Mouse (Mus musculus) intestine, embryonic 15.5 days (tissue): ENCODE data around the gene Tifa. TPM values are rescaled to one million over a fixed set of nuclear protein-coding genes. Genes with fewer than 3 reads are reported as not detected.
A peak's percentile ranks its signal among the peaks of the same experiment; 100 is the strongest.

Experiments
- ATAC-seq: fragments of 200-750 bp; cut with Nextera tagmentation; 2 replicates; pipeline ENCODE4 v1.8.0; 2017; ENCODE audit warnings: moderate TSS enrichment, moderate library complexity
- H3K27ac ChIP-seq: fragments of 300-500 bp; sonication (generic); 2 replicates; pipeline ENCODE4 v1.5.1; 2015; ENCODE audit warnings: mild to moderate bottlenecking, inconsistent platforms
- H3K27me3 ChIP-seq: fragments of 300-500 bp; sonication (generic); replicated peaks from 2 replicates; pipeline ENCODE4 v1.6.1; 2015; ENCODE audit warnings: inconsistent platforms
- H3K36me3 ChIP-seq: fragments of 300-500 bp; sonication (generic); 2 replicates; pipeline ENCODE4 v1.6.1; 2015; ENCODE audit warnings: inconsistent platforms
- H3K4me1 ChIP-seq: fragments of 300-500 bp; sonication (generic); replicated peaks from 2 replicates; pipeline ENCODE4 v1.6.1; 2015; ENCODE audit warnings: inconsistent platforms
- H3K4me2 ChIP-seq: fragments of 300-500 bp; sonication (generic); replicated peaks from 2 replicates; pipeline ENCODE4 v1.6.1; 2015; ENCODE audit warnings: mild to moderate bottlenecking, inconsistent platforms
- H3K4me3 ChIP-seq: fragments of 300-500 bp; sonication (generic); replicated peaks from 2 replicates; pipeline ENCODE4 v1.5.1; 2015; ENCODE audit warnings: inconsistent platforms
- H3K9ac ChIP-seq: fragments of 300-500 bp; sonication (generic); 2 replicates; pipeline ENCODE4 v1.6.1; 2015; ENCODE audit warnings: inconsistent platforms
- H3K9me3 ChIP-seq: fragments of 300-500 bp; sonication (generic); 2 replicates; pipeline ENCODE4 v1.6.1; 2016; ENCODE audit warnings: inconsistent platforms
- WGBS: fragments of 180-500 bp; shearing (Covaris S2); methylation state at CpG from one replicate; pipeline ENCODE4 v1.1.7; 2015; 5-methylcytosine and 5-hydroxymethylcytosine counted together
- polyA plus RNA-seq: library from polyadenylated mRNA; unstranded; fragments of >200 nt; fragmentation: Nextera tagmentation; extraction: Ambion mirVana; gene quantifications from 2 replicates; pipeline ENCODE4 v1.2.1, GENCODE M21; 2015

Tifa gene
- polyA plus RNA-seq, 1 experiment from 2014 or later = 24.7 TPM

DNA sequence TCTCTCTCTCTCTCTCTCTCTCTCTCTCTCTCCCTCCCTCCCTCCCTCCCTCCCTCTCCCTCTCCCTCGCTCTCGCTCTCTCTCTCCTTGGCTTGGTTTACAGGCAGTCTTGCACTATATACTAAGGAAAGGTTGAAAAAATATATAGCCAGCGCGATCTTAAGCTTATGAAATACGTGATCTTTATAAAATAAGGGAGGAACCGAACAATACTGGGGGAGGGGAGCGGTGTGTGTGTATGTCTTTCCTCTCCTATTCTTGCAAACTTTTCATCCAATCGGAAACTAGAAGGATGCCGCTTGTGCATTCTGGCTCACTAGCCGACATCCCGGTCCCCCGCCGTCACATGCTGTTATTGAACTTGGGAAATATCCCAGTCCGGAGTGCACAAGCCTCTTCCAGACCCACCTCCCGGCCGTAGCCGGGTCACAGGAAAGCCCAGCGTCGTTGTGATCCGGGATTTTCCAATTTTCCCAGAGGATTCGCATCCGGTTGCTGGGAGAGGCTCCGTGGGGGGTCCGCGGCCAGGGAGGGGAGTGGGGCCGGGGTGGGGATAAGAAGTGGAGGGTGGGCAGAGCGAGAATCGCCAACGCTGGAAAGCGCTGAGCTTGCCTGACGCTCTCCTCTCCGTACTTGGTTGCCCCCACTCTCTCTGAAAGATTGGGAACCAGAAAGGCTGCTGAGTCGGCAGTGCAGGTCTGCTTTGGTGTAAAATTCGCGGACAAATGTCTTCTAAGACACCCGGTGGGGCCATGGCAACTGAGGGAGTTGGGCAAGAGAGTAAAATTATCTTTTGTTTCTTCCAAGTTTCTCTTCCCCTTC is 840 bp downstream of the Tifa start:
- 0 out of 2 replicates have a peak, but pooled peaks cover 3% of the 10 kb centered on the region for H3K36me3 ChIP-seq
- no peaks in the 10 kb centered on the region for H3K4me1 ChIP-seq
- H3K27ac ChIP-seq = peak overlapping the region; percentile 86
- peak overlapping the region; percentile 65 for H3K4me3 ChIP-seq
- no peaks in the 10 kb centered on the region for H3K27me3 ChIP-seq
- H3K9ac ChIP-seq = peak overlapping the region; percentile 72
- WGBS = under 1% methylated on average over 36 of the region's 36 CpGs
- H3K9me3 ChIP-seq = no peaks in the 10 kb centered on the region
- peak; percentile 32 for ATAC-seq
- H3K4me2 ChIP-seq = peak overlapping the region; percentile 95

DNA sequence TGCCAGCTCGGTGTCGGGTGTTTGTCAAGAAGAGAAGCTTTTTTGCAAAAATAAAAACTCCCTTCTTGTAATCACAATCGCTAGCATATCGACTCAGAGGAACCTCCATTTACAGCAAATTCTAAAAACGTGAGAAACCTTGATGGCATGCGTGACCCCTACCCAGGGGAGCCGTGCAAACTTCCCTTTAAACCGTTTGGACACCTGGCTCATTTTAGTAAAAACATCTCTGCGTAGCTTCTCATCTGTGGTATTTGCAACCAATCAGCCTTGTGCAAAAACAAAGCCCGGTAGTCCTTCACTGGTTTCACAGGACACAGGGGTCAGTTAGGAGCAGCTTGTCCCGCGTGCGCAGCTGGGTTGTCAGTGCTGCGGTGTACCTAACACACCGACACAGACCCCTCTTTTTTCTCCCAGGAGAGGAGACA is 1.5 kb downstream of the Tifa start:
- 1% methylated on average over 15 of the region's 15 CpGs for WGBS
- no peaks in the 10 kb centered on the region for H3K4me1 ChIP-seq
- peak overlapping the region; percentile 86; the same call in 1 of the 2 replicates for H3K27ac ChIP-seq
- ATAC-seq = no peak; the same call in 1 of the 2 replicates
- peak overlapping the region; percentile 72 for H3K9ac ChIP-seq
- no peaks in the 10 kb centered on the region for H3K27me3 ChIP-seq
- H3K36me3 ChIP-seq = 0 out of 2 replicates have a peak, but pooled peaks cover 3% of the 10 kb centered on the region
- H3K4me3 ChIP-seq = peak overlapping the region; percentile 65
- H3K4me2 ChIP-seq = peak overlapping the region; percentile 95
- no peaks in the 10 kb centered on the region for H3K9me3 ChIP-seq

DNA sequence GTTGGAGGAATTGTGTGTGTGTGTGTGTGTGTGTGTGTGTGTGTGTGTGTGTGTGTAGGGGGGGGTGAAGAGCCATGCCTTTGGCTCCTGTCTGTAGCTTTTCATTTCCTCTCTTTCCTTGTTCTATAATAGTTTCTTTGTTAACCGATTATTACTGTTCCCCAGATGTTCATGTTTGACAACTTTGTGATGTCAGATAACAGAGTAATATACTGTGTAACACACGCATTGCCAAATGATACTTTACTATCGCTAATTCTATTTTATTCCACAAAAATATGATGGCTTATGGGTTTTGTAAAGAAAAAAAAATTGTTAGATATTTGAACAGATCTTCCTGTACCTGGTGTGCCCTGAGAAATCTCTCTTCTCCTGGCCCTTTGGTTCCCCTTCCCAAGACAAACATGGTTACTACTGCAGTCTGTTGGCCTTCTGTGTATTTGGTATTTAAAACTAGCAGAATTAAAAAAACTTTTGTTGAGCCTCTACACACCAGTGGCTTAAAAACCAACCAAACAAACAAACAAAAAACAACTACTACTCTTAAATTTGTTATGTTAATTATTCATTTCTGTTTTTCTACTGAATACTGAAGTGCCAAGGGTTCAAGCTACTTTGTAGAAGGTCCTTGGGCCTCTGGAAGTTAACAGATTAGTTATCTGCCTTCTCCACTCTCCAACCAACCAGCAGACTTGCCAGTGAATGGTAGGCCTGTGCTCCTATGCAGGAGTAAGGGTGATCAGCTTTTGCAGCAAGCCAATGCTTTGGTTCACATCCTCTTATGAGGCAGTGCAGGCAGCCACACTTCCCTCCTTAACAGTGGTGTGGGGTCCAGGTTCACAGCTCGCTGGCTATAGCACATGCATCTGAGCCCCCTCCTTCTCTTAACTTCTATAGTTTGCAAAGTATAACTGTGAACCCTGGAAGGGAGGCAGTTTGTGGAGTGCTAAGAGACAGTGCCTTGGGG is 2.3 kb downstream of the Tifa start:
- no peaks in the 10 kb centered on the region for H3K4me1 ChIP-seq
- peak overlapping the region; percentile 95 for H3K4me2 ChIP-seq
- H3K4me3 ChIP-seq = peak overlapping the region; percentile 65
- WGBS = 48% methylated on average over 4 of the region's 4 CpGs
- H3K27ac ChIP-seq = 0 out of 2 replicates have a peak overlapping the region, but pooled peaks have one; percentile 33
- H3K27me3 ChIP-seq = no peaks in the 10 kb centered on the region
- H3K9ac ChIP-seq = no peak overlapping the region
- H3K9me3 ChIP-seq = no peaks in the 10 kb centered on the region
- peak; percentile 26; the same call in 1 of the 2 replicates for ATAC-seq
- peaks cover 10% of the 10 kb centered on the region for H3K36me3 ChIP-seq

DNA sequence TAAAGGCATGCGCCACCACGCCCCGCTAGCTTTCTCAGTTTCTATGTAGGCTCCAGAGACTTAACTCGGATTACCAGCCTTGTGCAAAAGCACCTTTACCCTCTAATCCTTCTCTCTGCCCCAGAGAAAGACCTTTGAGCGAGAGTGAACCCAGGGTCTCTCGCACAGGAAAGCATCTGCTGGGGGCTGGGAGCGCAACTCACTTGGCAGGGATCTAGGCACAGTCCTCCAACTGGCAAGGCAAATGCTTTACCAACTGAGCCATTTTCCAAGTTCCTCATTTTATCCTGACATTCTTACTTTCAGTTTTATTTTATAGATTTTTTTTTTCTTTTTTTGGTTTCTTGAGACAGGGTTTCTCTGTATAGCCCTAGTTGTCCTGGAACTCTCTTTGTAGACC is 3.4 kb downstream of the Tifa start:
- H3K4me3 ChIP-seq = no peak overlapping the region
- peaks cover 15% of the 10 kb centered on the region for H3K36me3 ChIP-seq
- 86% methylated on average over 7 of the region's 7 CpGs for WGBS
- no peaks in the 10 kb centered on the region for H3K27me3 ChIP-seq
- no peak for ATAC-seq
- no peaks in the 10 kb centered on the region for H3K4me1 ChIP-seq
- no peaks in the 10 kb centered on the region for H3K9me3 ChIP-seq
- no peak overlapping the region for H3K4me2 ChIP-seq
- no peak overlapping the region for H3K9ac ChIP-seq
- no peak overlapping the region for H3K27ac ChIP-seq

DNA sequence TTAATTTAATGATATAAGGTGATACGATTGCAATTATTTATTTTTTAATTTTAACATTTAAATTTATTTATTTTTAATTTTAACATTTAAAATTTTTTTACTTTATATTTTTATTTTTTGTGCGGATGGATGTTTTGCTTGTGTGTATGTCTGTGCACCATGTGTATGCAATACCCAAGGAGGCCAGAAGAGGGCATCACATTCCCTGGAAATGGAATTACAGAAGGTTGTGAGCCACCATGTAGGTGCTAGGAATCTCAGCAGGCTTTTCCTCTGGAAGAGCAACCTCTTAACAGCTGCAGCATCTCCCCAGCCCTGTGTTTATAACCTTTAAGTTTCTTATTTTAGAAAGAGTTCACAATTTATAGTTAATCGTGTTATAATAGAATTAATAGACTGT is 6.2 kb downstream of the Tifa start:
- no peak overlapping the region for H3K9ac ChIP-seq
- no peaks in the 10 kb centered on the region for H3K4me1 ChIP-seq
- no peak for ATAC-seq
- no peak overlapping the region for H3K4me3 ChIP-seq
- WGBS = 92% methylated on average over 3 of the region's 3 CpGs
- no peaks in the 10 kb centered on the region for H3K9me3 ChIP-seq
- peaks cover 15% of the 10 kb centered on the region for H3K36me3 ChIP-seq
- H3K27ac ChIP-seq = no peak overlapping the region
- H3K27me3 ChIP-seq = no peaks in the 10 kb centered on the region
- no peak overlapping the region for H3K4me2 ChIP-seq

DNA sequence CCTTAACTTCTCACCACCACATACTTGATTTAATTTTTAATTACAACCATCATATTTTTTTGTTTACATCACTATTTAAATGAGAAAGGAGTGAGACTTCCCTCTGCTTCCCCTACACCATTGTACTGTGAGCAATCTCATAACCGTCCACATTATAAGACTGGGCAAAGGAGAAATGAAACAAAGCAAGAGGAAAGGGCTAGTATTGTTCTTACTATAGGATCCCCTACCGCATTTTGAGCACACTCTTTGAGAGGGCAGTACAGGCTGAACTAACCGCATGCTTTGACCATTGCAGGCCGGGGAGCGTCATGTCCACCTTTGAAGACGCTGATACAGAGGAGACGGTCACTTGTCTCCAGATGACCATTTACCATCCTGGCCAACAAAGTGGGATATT is 6.7 kb downstream of the Tifa start:
- Histone ChIP-seq H3K4me2 (no peak overlapping the region), H3K4me1 (no peaks in the 10 kb centered on the region), H3K27ac (no peak overlapping the region), H3K36me3 (peaks cover 15% of the 10 kb centered on the region), H3K9ac (no peak overlapping the region), H3K27me3 (no peaks in the 10 kb centered on the region), H3K4me3 (no peak overlapping the region), H3K9me3 (no peaks in the 10 kb centered on the region)
- no peak for ATAC-seq
- WGBS = 95% methylated on average over 7 of the region's 7 CpGs

DNA sequence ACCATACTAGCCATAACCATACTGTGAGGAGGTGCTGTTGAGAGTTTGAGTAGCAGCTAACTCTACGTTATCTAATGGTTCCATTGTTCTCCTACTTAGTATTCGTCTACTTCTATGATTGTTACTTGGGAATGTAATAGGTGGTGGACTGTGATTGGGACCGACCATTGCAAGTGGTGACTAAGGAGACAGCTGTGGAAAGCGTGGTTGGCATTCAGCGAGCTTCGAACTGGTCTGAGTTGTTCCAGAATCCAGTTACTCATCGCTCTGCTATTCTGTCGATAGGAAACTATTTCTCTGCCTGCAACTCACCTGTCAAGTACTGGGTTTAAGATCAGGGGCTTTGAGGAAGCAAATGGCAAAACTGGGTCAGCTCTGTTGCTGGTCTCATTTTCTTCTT is 11.6 kb downstream of the Tifa start:
- no peak for ATAC-seq
- H3K9me3 ChIP-seq = no peaks in the 10 kb centered on the region
- peaks cover 12% of the 10 kb centered on the region for H3K36me3 ChIP-seq
- WGBS = 91% methylated on average over 8 of the region's 8 CpGs
- H3K4me2 ChIP-seq = no peak overlapping the region
- H3K27ac ChIP-seq = no peak overlapping the region
- H3K4me3 ChIP-seq = no peak overlapping the region
- H3K9ac ChIP-seq = no peak overlapping the region
- H3K27me3 ChIP-seq = no peaks in the 10 kb centered on the region
- H3K4me1 ChIP-seq = no peaks in the 10 kb centered on the region

DNA sequence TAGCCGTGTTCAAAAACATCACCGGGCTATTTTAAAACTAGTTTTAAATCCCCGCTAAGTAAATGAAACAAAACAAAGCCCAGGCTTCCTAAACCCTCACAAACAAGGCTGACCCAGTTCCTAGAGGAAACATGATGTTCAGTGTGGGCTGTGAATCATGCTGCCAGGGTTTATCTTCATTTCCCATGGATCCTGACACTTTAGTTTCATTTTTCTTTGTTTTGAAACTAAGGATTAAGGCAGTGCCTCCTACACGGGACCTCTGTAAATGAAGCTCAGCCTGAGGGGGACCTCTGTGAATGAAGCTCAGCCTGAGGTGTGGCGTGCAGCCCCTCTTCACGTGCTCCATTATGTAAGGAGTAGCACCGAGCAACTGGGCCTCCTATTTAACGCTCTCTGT is 13.2 kb downstream of the Tifa start:
- ATAC-seq = no peak
- Histone ChIP-seq H3K27me3 (no peaks in the 10 kb centered on the region), H3K9me3 (no peaks in the 10 kb centered on the region), H3K4me3 (no peak overlapping the region), H3K27ac (no peak overlapping the region), H3K4me1 (no peaks in the 10 kb centered on the region), H3K36me3 (peaks cover 6% of the 10 kb centered on the region; the same call in 1 of the 2 replicates), H3K9ac (no peak overlapping the region), H3K4me2 (no peak overlapping the region)
- WGBS = 47% methylated on average over 8 of the region's 8 CpGs

DNA sequence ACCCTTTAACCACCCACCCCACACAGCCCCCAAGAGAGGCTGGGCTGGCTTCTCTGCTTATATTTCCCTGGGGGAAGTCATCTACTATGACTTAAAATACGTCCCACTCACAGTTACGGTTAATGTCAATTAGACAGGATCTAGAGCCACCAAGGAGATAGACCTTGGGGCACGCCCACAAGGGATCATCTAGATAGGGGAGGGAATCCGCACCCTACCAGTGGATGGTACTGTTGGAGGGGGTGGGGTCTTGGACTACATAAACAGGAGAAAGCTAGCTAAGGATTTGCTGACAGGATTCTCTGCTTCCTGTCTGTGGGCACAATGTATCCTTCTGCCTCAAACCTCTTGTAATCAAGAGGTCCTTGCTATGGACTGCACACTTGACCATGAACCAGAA is 14.8 kb downstream of the Tifa start:
- H3K27me3 ChIP-seq = no peaks in the 10 kb centered on the region
- ATAC-seq = no peak
- 82% methylated on average over 4 of the region's 4 CpGs for WGBS

DNA sequence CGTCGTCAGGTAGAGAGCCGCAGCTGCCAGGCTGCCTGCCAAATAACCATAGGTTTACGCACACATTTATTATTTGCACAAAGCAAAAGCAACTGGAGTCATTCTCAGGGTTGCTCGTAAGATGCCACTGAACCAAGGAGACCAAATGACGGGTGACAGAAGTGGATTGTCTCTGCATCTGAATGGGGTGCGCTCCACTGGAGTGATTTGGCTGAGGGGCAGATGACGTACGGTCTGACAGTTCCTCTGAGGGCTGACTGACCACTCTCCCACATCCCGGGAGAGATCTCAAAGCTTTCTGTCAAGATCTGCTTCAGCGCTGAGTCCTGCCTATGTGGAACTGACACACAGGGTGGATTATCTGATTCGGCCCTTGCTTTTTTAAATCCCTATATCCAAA is 15.5 kb downstream of the Tifa start:
- no peak overlapping the region for H3K9ac ChIP-seq
- H3K27me3 ChIP-seq = no peaks in the 10 kb centered on the region
- H3K9me3 ChIP-seq = no peaks in the 10 kb centered on the region
- no peak for ATAC-seq
- 87% methylated on average over 12 of the region's 12 CpGs for WGBS
- H3K27ac ChIP-seq = no peak overlapping the region
- no peak overlapping the region for H3K4me2 ChIP-seq
- no peak overlapping the region for H3K4me3 ChIP-seq
- H3K4me1 ChIP-seq = no peaks in the 10 kb centered on the region
- H3K36me3 ChIP-seq = peaks cover 18% of the 10 kb centered on the region; the same call in 1 of the 2 replicates

More for the DNA sequence above, 14.8 kb downstream of the Tifa start:
- Histone ChIP-seq H3K4me2 (no peak overlapping the region), H3K4me1 (no peaks in the 10 kb centered on the region), H3K9me3 (no peaks in the 10 kb centered on the region), H3K36me3 (peaks cover 18% of the 10 kb centered on the region; the same call in 1 of the 2 replicates), H3K4me3 (no peak overlapping the region), H3K9ac (no peak overlapping the region), H3K27ac (no peak overlapping the region)

DNA sequence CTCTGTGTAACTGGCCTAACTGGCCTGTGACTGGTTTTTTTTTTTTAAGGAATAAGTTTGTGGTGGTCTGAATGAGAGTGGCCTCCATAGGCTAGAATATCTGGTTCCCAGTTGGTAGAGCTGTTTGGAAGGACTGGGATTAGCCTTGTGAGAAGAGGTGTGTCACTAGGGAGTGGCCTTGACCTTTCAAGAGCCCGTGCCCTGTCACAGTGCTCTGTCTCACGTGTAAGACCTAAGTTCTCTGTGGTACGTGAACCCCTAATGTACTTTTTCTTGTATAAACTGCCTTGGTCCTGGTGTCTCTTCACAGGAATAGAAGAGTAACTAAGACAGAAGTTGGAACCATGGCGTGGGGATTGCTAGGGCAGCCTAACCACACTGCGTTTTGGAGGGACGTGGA is 16.4 kb downstream of the Tifa start:
- H3K9me3 ChIP-seq = no peaks in the 10 kb centered on the region
- WGBS = 83% methylated on average over 6 of the region's 6 CpGs
- no peak overlapping the region for H3K27ac ChIP-seq
- peaks cover 24% of the 10 kb centered on the region; the same call in 1 of the 2 replicates for H3K36me3 ChIP-seq
- H3K27me3 ChIP-seq = no peaks in the 10 kb centered on the region
- H3K4me1 ChIP-seq = no peaks in the 10 kb centered on the region
- no peak overlapping the region for H3K4me3 ChIP-seq
- no peak overlapping the region for H3K9ac ChIP-seq
- ATAC-seq = no peak
- H3K4me2 ChIP-seq = no peak overlapping the region

DNA sequence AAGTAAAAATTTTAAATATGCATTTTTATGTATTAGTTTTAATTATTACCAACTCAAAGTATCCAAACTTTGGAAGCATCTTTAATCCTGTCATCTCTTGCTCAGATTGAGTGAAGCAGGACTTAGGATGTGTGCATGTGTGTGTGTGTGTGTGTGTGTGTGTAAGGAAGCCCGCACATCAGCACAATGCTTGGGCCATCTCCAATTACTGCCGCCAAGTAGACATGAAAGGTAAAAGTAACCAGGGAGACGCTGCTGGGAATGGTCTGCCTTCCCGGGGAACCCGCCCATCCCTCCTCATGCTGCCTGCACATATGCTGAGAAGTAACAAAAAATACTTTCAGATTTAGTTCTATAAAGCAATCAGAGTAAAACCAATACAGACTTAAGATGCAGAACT is 18.2 kb downstream of the Tifa start:
- Histone ChIP-seq H3K27ac (no peak overlapping the region), H3K4me2 (no peak overlapping the region), H3K9me3 (no peaks in the 10 kb centered on the region), H3K9ac (no peak overlapping the region), H3K4me3 (no peak overlapping the region), H3K36me3 (peaks cover 24% of the 10 kb centered on the region; the same call in 1 of the 2 replicates), H3K27me3 (no peaks in the 10 kb centered on the region), H3K4me1 (no peaks in the 10 kb centered on the region)
- 84% methylated on average over 5 of the region's 5 CpGs for WGBS
- ATAC-seq = no peak
